Mouse (Mus musculus) heart, embryonic 16.5 days (tissue): ENCODE results near the gene Ap4s1. TPM values are rescaled to one million over a fixed set of nuclear protein-coding genes. Genes with fewer than 3 reads are reported as not detected.
A peak's percentile ranks its signal among the peaks of the same experiment; 100 is the strongest.
"Not testable (repeated sequence)": the region's sequence is repeated elsewhere in the genome, so short reads cannot be mapped to it uniquely, and the experiment has no call there.

Experiments
- ATAC-seq: fragments of 200-750 bp; cut with Nextera tagmentation; replicated peaks from 2 replicates; pipeline ENCODE4 v1.8.0; 2017; ENCODE audit warnings: moderate number of reproducible peaks; ENCODE audit not compliant: insufficient read depth, low FRiP score; ENCODE audit errors: extremely low read depth
- H3K27ac ChIP-seq: fragments of 300-500 bp; sonication (generic); 2 replicates; pipeline ENCODE4 v1.5.1; 2014; ENCODE audit warnings: mild to moderate bottlenecking, low read length, control low read depth, moderate library complexity
- H3K27me3 ChIP-seq: fragments of 300-500 bp; sonication (generic); 2 replicates; pipeline ENCODE4 v1.6.1; 2014; ENCODE audit warnings: low read length, mixed read lengths; ENCODE audit not compliant: control insufficient read depth, insufficient read depth
- H3K36me3 ChIP-seq: fragments of 300-500 bp; sonication (generic); 2 replicates; pipeline ENCODE4 v1.6.1; 2014; ENCODE audit not compliant: control insufficient read depth, insufficient read depth
- H3K4me1 ChIP-seq: fragments of 300-500 bp; sonication (generic); 2 replicates; pipeline ENCODE4 v1.6.1; 2014; ENCODE audit warnings: low read length, mixed read lengths; ENCODE audit not compliant: control insufficient read depth, insufficient read depth
- H3K4me2 ChIP-seq: fragments of 300-500 bp; sonication (generic); 2 replicates; pipeline ENCODE4 v1.6.1; 2014; ENCODE audit warnings: low read depth, mild to moderate bottlenecking, control low read depth, low read length
- H3K4me3 ChIP-seq: fragments of 300-500 bp; sonication (generic); 2 replicates; pipeline ENCODE4 v1.5.1; 2014; ENCODE audit warnings: mild to moderate bottlenecking, control low read depth, low read length
- H3K9ac ChIP-seq: fragments of 300-500 bp; sonication (generic); 2 replicates; pipeline ENCODE4 v1.6.1; 2014; ENCODE audit warnings: low read length, control low read depth
- H3K9me3 ChIP-seq: fragments of 300-500 bp; sonication (generic); replicated peaks from 2 replicates; pipeline ENCODE4 v1.6.1; 2016; ENCODE audit warnings: low read length; ENCODE audit not compliant: control insufficient read depth
- WGBS: fragments of 180-500 bp; shearing (Covaris S2); extraction: QIAGEN DNeasy Blood & Tissue Kit; methylation state at CpG from one replicate; pipeline ENCODE4 v1.1.7; 2014; 5-methylcytosine and 5-hydroxymethylcytosine counted together
- polyA plus RNA-seq: library from polyadenylated mRNA; unstranded; fragments of >200 nt; fragmentation: Nextera tagmentation; extraction: Ambion mirVana; gene quantifications from 2 replicates; pipeline ENCODE4 v1.2.1, GENCODE M21; 2015

Gene Ap4s1
- 32.5 and 38.0 TPM in 2 replicates for polyA plus RNA-seq

DNA sequence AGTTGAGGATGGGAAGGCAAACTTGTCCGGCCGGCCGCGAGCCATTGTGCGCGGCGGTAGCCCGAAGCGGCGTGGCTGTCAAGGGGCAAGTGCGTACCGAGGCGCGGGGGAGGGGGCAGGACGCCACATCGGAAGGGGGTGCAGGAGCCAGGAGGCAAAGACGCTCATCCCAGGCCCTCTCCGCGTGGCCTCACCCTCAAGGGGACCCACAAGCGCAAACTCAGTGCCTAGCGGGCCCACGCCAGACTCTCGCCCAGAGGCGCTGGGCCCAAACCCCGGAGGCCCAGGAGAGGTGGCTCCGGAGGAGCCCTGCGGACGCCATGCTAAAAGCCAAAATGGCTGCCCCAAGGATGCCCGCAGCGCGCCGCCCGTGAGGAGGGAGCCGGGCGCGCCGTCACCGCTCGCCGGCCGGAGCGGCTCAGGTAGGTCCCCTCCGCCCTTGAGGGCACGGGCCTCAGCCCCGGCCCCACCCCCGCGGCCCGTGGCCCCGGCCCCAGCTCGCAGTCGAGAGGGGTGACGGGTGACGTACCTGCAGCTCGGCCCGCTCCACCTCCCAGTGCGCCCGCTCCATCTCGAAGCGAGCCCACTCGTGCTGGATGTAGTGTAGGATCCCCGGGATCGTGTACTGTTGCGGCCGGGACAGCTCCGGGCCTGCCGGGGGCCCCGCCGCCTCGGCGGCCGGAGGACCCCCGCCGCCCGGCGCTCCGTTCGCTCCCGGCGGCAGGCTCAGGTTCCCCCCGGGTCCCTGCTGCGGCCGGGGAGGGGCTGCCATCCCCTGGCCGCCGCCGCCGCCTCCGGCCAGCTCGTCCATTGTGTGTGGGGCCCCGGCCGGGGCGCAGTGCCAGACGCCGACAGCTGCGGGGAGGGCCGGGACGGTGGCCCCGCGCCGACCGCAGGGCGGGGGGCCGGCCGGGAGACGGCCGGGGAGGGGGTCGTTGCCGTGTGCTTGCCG lies at the start of gene Ap4s1:
Ap4s1 (plus strand) TSS at position 141 of the 952 bp plus-strand sequence.
- Histone ChIP-seq H3K4me1 (peaks cover 29% of the 10 kb centered on the region), H3K4me2 (peak within 1 kb of the TSS; percentile 70), H3K27ac (peak within 1 kb of the TSS; percentile 100), H3K36me3 (no peaks in the 10 kb centered on the region), H3K9ac (peak within 1 kb of the TSS; percentile 100), H3K4me3 (peak within 1 kb of the TSS; percentile 98), H3K27me3 (no peaks in the 10 kb centered on the region), H3K9me3 (no peaks in the 10 kb centered on the region)
- WGBS: under 1% methylated on average over 96 of the region's 108 CpGs
- peak; percentile 58 for ATAC-seq

DNA sequence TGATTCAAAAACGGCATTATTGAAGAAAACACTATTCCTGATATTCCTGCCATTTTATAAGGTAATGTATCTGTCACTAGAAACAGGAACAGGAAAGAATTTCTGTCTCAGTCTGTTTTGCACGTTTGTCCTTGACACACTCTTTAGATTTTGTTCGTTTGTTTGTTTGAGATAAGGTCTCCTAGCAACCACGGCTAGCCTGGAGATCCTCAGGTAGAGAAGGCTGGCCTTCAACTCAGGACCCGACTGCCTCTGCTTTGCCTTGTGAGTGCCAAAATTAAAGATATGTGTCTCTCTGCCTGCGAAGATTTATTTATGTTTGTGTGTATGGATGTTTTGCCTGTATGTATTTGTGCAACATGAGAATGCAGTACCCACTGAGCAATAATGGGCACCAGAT lies 49.0 kb upstream of the Ap4s1 start:
- 18% methylated on average over 6 of the region's 6 CpGs for WGBS
- Histone ChIP-seq H3K9ac (no peak overlapping the region), H3K4me2 (no peak overlapping the region), H3K4me3 (no peak overlapping the region), H3K27ac (no peak overlapping the region), H3K9me3 (no peaks in the 10 kb centered on the region), H3K4me1 (peaks cover 6% of the 10 kb centered on the region), H3K36me3 (peaks cover 7% of the 10 kb centered on the region), H3K27me3 (no peaks in the 10 kb centered on the region)
- no peak for ATAC-seq

DNA sequence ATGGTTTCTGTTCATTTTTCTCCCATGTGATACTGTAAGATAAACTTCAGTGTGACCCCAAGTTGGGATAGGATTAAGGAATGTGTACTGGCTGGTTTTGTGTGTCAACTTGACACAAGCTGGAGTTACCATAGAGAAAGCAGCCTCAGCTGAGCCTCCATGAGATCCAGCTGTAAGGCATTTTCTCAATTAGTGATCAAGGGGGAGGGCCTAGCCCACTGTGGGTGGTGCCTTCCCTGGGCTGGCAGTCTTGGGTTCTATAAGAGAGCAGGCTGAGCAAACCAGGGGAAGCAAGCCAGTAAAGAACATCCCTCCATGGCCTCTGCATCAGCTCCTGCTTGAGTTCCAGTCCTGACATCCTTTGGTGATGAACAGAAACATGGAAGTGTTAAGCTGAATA lies 41.4 kb upstream of the Ap4s1 start:
- not testable (repeated sequence) for H3K4me3 ChIP-seq, H3K27me3 ChIP-seq, H3K36me3 ChIP-seq

DNA sequence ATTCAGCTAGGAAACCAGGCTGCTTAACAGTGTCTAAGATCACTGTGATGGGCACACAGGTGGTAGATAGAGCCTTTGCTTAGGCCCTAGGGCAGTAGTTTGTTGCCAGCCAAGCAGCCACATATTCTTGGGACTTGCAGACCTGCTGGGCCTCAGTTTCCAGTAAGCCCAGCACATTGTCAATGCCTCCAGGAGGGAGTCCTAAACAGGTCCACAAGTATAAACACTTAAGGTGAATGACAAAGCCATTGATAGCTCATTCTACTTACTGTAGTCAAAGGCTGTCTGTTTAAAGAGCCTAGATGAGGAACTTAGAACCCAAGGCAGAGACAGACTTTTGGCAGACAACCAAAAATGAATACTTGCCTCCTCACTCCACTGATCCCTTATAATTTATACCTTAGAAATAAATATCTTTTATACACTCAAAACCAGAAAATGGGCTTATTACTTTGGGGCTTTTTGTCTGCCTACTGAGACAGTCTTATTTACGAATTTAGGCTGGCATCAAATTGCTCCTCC lies 34.8 kb upstream of the Ap4s1 start:
- H3K4me3 ChIP-seq: no peak overlapping the region
- no peak overlapping the region for H3K27ac ChIP-seq
- no peak overlapping the region for H3K4me2 ChIP-seq
- peaks cover 3% of the 10 kb centered on the region; the same call in 1 of the 2 replicates for H3K4me1 ChIP-seq
- WGBS: 75% methylated on average over 1 of the region's 1 CpGs
- no peaks in the 10 kb centered on the region for H3K27me3 ChIP-seq
- H3K9ac ChIP-seq: no peak overlapping the region
- no peaks in the 10 kb centered on the region for H3K9me3 ChIP-seq
- ATAC-seq: no peak
- H3K36me3 ChIP-seq: peaks cover 6% of the 10 kb centered on the region; the same call in 1 of the 2 replicates

More for the DNA sequence above, 41.4 kb upstream of the Ap4s1 start:
- not testable (repeated sequence) for H3K9ac ChIP-seq, H3K4me2 ChIP-seq, H3K9me3 ChIP-seq, H3K27ac ChIP-seq, H3K4me1 ChIP-seq, ATAC-seq

DNA sequence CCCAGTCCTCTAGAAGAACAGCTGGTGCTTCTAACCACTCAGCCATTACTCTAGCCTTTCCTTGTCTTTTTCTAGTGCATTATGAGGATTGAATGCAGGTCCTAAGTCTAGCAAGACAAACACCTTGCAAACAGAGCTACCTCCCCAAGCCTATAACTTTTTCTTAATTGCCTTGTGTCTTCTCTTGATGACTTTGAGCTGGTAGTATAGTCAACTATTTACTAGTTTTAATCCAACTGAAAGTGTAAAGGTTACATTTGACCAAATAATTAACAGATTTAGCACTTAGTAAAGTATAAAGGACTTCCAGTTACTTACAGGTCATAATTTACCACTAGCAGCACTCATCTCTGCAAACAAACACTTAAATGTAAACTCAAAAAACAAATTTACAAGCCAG lies 27.8 kb upstream of the Ap4s1 start:
- Histone ChIP-seq H3K27me3 (no peaks in the 10 kb centered on the region), H3K9ac (no peak overlapping the region), H3K4me3 (no peak overlapping the region), H3K4me2 (no peak overlapping the region), H3K4me1 (peaks cover 15% of the 10 kb centered on the region), H3K27ac (no peak overlapping the region), H3K36me3 (no peaks in the 10 kb centered on the region), H3K9me3 (no peaks in the 10 kb centered on the region)
- no peak for ATAC-seq

DNA sequence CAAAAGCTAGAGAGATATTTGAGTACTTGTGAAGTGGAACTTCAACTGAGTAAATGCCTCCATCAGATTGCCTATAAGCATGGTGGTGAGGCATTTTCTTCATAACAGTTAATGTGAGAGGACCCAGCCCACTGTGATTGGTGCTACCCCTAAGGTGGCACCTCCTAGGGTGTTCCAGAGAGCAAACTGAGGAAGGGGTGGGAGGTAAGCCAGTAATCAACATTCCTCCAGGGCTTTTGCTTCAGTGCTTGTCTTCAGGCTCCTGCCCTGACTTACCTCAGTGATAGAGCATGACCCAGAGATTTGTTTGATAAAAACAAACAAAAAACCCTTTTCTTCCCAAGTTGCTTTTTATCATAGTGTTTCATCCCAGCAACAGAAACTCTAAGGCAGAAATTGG lies 26.9 kb upstream of the Ap4s1 start:
- H3K9me3 ChIP-seq: no peaks in the 10 kb centered on the region
- ATAC-seq: no peak
- no peak overlapping the region for H3K9ac ChIP-seq

DNA sequence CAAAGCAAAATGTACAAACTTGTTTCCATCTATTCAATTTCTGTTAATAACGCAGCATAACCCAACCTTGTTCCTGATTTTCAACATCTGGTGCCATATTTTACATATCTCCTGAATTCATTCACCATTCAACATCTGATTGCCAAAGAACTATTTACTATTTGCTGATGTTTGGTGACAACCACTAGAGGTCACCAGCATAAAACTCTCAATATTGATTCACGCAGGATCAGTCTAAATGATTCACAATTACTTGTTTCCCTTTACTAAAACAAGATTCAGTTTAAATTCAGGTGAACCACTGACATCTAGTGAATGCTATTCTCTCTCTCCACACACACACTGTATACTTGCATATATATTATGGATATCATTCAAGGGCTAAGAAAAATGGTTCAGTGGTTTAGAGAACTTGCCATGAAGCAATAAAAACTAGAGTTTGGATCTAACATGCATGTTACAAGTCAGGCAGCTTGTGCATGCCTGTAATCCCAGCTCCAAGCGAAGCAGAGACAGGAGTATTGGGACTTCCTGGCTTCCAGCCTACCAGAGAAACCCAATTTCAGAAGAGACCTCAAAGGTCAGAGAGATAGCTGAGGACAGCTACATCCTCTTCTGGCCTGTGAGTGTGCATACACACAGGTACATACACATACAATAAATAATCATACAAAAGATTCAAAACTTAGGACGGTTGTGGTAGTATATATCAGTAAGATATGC lies 24.0 kb upstream of the Ap4s1 start:
- no peak overlapping the region for H3K4me2 ChIP-seq
- no peak for ATAC-seq
- no peak overlapping the region for H3K9ac ChIP-seq
- no peaks in the 10 kb centered on the region for H3K9me3 ChIP-seq
- H3K27me3 ChIP-seq: no peaks in the 10 kb centered on the region
- H3K4me1 ChIP-seq: peaks cover 21% of the 10 kb centered on the region
- H3K36me3 ChIP-seq: no peaks in the 10 kb centered on the region
- WGBS: 67% methylated on average over 4 of the region's 4 CpGs
- no peak overlapping the region for H3K4me3 ChIP-seq
- H3K27ac ChIP-seq: no peak overlapping the region

More for the DNA sequence above, 26.9 kb upstream of the Ap4s1 start:
- Histone ChIP-seq H3K4me1 (peaks cover 18% of the 10 kb centered on the region), H3K27ac (no peak overlapping the region), H3K36me3 (no peaks in the 10 kb centered on the region), H3K4me3 (no peak overlapping the region), H3K27me3 (no peaks in the 10 kb centered on the region), H3K4me2 (no peak overlapping the region)

DNA sequence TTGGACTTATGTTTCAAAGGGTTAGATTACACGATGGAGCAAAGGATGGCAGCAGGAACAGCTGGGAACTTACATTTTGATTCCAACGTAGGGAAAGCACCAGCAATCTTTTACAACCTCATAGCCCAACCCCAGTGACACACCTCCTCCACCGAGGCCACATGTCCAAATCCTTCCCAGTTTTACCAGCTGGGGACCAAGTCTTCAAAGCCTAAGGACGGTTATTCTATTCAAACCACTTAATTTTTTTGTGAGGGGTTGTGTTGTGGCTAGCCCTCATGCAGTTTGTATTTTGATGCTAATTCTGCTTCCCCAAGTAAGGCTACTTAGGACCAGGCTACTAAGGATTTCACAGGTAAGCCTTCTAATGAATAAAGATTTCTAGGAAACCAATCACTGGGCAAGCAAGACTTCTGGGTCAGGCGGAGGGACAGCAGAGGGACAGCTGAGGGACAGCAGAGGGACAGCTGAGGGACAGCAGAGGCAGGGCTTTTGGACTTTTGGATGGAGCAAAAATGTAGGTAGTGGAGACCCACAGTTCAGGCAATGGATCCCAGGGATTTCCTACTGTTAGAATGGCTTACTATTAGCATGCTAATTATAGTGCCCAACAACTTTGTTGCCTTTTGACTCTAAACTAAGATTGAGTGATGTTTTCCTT lies 19.5 kb upstream of the Ap4s1 start:
- no peaks in the 10 kb centered on the region for H3K9me3 ChIP-seq
- peaks cover 40% of the 10 kb centered on the region for H3K4me1 ChIP-seq
- no peak overlapping the region for H3K4me3 ChIP-seq
- H3K4me2 ChIP-seq: no peak overlapping the region
- no peak for ATAC-seq
- no peaks in the 10 kb centered on the region for H3K27me3 ChIP-seq
- WGBS: 49% methylated on average over 5 of the region's 5 CpGs
- no peak overlapping the region for H3K9ac ChIP-seq
- H3K27ac ChIP-seq: no peak overlapping the region
- H3K36me3 ChIP-seq: no peaks in the 10 kb centered on the region
